ENCODE assay signal across 8 mouse cellular contexts in genomic region chr1:52630937-52631299, GRCm38 (mm10). TPM values are rescaled to one million over a fixed set of nuclear protein-coding genes. Genes with fewer than 3 reads are reported as not detected.
DNase-seq lines count a peak whose midpoint lies in the region; ATAC-seq lines count a peak whose summit lies in the region.

No protein-coding gene starts in this region.

- no peak for DNase-seq in lung, postnatal 14 days
- DNase-seq in brain, adult 2 months (ENCODE audit: low read depth, low spot score), result peak; percentile 87
- peak; percentile 60 for DNase-seq in lung, postnatal 36 days
- DNase-seq in telencephalon, adult 2 months (ENCODE audit: low read depth, low spot score), result peak; percentile 48
- DNase-seq in right cerebral cortex, postnatal 25 days, result no peak
- DNase-seq in left cerebral cortex, postnatal 4 days, result no peak

- intact Hi-C loops in left cerebral cortex, postnatal 4 days (cut with DNase I), result loop anchor here (2.0 to 10.0 kb wide), 3 partner anchors 130 to 404 kb away; partner anchors contain the start of gene Nab1

- H3K36me3 ChIP-seq in lung, embryonic 16.5 days (ENCODE audit: control insufficient read depth, insufficient read depth, low read length), result no peaks in the 10 kb centered on the region
- no peaks in the 10 kb centered on the region for H3K36me3 ChIP-seq in heart, embryonic 16.5 days (ENCODE audit: control insufficient read depth, insufficient read depth)

- H3K4me1 ChIP-seq in lung, embryonic 16.5 days (replicated peaks; ENCODE audit: control insufficient read depth, insufficient read depth, low read length), result peaks cover 10% of the 10 kb centered on the region
- H3K4me1 ChIP-seq in heart, embryonic 16.5 days (ENCODE audit: control insufficient read depth, insufficient read depth, low read length), result peaks cover 4% of the 10 kb centered on the region; the same call in 1 of the 2 replicates

- H3K4me2 ChIP-seq in lung, embryonic 16.5 days (ENCODE audit: low read depth, low read length), result peak overlapping the region; percentile 60
- H3K4me2 ChIP-seq in heart, embryonic 16.5 days (ENCODE audit: low read depth, low read length), result peak overlapping the region; percentile 61

- H3K27me3 ChIP-seq in lung, embryonic 16.5 days (ENCODE audit: control insufficient read depth, insufficient read depth, low read depth, low read length), result no peaks in the 10 kb centered on the region
- no peaks in the 10 kb centered on the region for H3K27me3 ChIP-seq in heart, embryonic 16.5 days (ENCODE audit: control insufficient read depth, insufficient read depth, low read length)

- under 1% methylated on average over 6 of the region's 6 CpGs for WGBS in lung, embryonic 16.5 days
- 0% methylated on average over 6 of the region's 6 CpGs for WGBS in heart, embryonic 16.5 days

- peak; percentile 73 for ATAC-seq in lung, embryonic 16.5 days (ENCODE audit: low read depth)
- peak; percentile 78 for ATAC-seq in heart, embryonic 16.5 days (replicated peaks; ENCODE audit: extremely low read depth, insufficient read depth, low FRiP score)

- peak overlapping the region; percentile 90 for H3K27ac ChIP-seq in lung, embryonic 16.5 days (ENCODE audit: low read length)
- H3K27ac ChIP-seq in heart, embryonic 16.5 days (ENCODE audit: low read length), result peak overlapping the region; percentile 71

- H3K9ac ChIP-seq in lung, embryonic 16.5 days (ENCODE audit: low read length), result peak overlapping the region; percentile 87
- H3K9ac ChIP-seq in heart, embryonic 16.5 days (ENCODE audit: low read length), result peak overlapping the region; percentile 83

- peak overlapping the region; percentile 91 for H3K4me3 ChIP-seq in lung, embryonic 16.5 days (ENCODE audit: low read length)
- peak overlapping the region; percentile 79 for H3K4me3 ChIP-seq in heart, embryonic 16.5 days (ENCODE audit: low read length)

- no peaks in the 10 kb centered on the region for H3K9me3 ChIP-seq in lung, embryonic 16.5 days (ENCODE audit: control insufficient read depth, low read length)
- H3K9me3 ChIP-seq in heart, embryonic 16.5 days (replicated peaks; ENCODE audit: control insufficient read depth, low read length), result no peaks in the 10 kb centered on the region

RNA-seq across cellular contexts. Expression of gene Nemp2, which starts 0.4 kb away (rescaled TPM):
- 8.6 and 9.1 TPM in 2 replicates for polyA plus RNA-seq in lung, embryonic 16.5 days (2015; fragmentation: Nextera tagmentation; extraction: Ambion mirVana)
- polyA plus RNA-seq in heart, embryonic 16.5 days (2015; fragmentation: Nextera tagmentation; extraction: Ambion mirVana), result 4.7 and 5.7 TPM in 2 replicates
- 1 to 10 TPM; 7.7 to 8.8 TPM for total RNA-seq in left cerebral cortex, postnatal 4 days (2021)

Comparison
In these comparisons a context has a peak if more than half of its experiments do, and no peak if none do; other contexts are left out.
1. DNase-seq: peak in brain, adult 2 months (single experiment), lung, postnatal 36 days (single experiment) and telencephalon, adult 2 months (single experiment); none in lung, postnatal 14 days (single experiment), right cerebral cortex, postnatal 25 days (single experiment) and left cerebral cortex, postnatal 4 days (single experiment).